Mouse (Mus musculus): ENCODE data around the gene Pim1.

DNA sequence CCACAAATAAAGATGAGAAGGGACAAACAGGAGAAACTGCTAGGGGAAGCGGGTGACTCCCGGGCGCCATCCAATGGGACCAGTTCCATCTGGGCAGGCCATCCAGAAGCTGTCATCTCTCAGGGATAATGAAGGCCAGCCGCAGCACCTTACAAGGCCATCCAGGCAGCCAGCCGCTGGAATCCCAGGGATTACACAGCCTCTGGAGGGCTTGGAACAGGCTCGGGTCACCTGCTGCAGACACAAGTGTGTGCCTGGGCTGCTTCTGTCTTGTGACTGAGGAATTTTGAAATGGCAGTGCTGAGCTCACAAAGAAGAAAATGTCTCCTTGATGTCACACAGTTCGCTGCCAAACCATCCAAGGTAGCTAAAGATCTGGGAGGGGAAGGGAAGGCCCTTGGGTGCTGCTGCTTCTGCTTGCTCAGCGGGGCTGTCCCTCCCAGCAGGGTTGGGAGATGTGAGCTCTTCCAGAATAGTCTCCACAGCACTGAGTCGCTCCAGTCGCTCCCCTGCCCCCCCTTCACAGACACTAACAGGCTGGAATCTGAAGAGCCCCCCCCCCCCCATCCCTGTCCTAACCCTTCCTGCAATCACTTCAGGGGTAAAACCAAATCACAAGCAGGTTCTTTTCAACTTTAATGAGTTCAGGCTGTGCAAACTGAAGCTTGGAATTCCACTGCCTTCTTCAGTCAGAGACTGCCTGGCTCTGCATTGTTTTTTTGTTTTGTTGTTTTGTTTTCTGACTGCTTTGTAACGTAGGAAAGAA is 32.6 kb upstream of the Pim1 start:
- TF ChIP-seq CTCF (conservative IDR thresholded peaks at IDR 0.05; ENCODE audit: low read length) (no peak), NANOG (IDR thresholded peaks at IDR 0.05; ENCODE audit: borderline replicate concordance, low read length) (no peak)

Data from E14TG2a.4 (cell line).